Mouse (Mus musculus) ovary, postnatal 10 days (tissue): ENCODE measurements around the gene Ybx2.
"Not testable (repeated sequence)": the region's sequence is repeated elsewhere in the genome, so short reads cannot be mapped to it uniquely, and the experiment has no call there.

Experiments
- DNase-seq: peaks from one replicate; pipeline ENCODE4 v3.0.0; 2022; ENCODE audit warnings: low spot score

The Ybx2 gene

DNA sequence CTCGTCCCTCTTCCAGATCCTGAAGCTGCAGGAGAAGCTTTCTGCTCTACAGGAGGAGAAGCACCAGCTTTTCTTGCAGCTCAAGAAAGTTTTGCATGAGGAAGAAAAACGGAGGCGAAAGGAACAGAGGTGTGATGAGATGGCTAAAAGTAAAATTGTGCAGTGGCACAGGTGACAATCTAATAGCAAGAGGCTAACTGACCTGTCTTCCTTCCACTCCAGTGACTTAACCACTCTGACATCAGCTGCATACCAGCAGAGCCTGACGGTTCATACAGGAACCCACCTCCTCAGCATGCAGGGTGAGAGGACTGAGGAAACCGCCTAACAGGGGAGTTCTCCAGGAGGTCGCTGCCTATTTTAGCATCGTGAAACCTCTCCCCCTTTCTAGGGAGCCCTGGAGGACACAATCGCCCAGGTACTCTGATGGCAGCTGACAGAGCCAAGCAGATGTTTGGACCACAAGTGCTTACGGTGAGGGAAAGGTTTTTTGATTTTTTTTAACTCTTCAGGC is 20.6 kb upstream of the Ybx2 start:
- DNase-seq = no peak

GRCm38 (mm10) chr11:69915667-69916627 is 19.6 kb upstream of the Ybx2 start:
- no peak for DNase-seq

GRCm38 (mm10) chr11:69916652-69917378 is 18.8 kb upstream of the Ybx2 start:
- DNase-seq = not testable (repeated sequence)

DNA sequence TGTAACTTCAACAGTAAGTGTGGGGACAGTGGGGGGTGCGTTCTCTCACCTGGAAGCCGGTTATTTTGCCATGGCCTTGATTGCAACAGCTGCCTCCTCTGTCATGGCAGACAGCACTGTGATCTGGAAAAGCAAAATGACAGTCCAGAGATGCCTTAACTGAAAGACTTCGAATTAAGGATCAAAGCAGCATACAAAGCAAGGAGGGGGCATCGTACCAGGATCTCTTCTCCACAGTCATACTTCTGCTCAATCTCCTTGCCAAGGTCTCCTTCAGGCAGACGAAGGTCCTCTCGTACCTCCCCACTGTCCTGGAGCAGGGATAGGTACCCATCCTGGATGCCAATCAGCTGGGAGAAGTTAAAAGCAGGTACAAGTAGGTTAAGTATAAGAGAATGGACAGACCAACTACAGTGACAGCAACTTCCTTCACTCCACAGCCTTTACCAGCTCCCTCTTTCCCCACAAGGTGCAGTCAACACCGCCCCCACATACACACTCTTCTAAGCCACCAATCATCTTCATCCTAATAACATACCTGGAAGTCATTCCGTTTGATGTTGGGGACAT is 18.1 kb upstream of the Ybx2 start:
- DNase-seq = no peak

GRCm38 (mm10) chr11:69918118-69918517 is 17.5 kb upstream of the Ybx2 start:
- DNase-seq = no peak

- DNase-seq = no peak
These were observed 16.5 kb upstream of the Ybx2 start for GRCm38 (mm10) chr11:69919053-69919452.

DNA sequence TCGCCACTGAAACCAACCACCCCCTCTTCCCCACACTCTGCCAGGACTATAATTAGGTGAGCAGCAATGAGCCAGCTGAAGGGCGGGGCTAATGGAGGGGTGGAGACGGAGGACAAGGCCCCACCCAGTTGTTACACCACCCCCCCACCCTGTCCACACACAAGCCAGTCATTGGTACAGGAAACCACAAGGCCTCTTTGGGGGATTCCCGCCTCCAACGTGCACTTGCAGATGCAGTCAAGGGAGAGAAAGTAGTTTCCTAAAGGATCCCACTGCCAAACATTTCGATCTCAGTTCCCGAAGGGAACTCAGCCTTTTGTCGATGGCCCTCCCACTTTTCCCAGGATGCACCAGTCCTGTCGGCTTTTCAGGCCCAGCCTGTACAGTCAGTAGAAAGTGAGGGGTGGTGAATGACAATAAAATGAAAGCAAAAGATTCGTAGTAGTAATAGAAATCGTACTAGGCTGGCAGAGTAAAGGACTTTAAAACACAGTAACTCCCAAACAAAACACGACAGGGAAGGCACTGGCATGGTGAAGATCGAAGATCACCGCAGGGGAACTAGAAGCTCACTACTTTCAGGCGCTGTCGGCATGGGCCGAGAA is 15.8 kb upstream of the Ybx2 start:
- DNase-seq = peak; percentile 44

- DNase-seq = no peak
These were observed 15.1 kb upstream of the Ybx2 start for GRCm38 (mm10) chr11:69920266-69921031.

DNA sequence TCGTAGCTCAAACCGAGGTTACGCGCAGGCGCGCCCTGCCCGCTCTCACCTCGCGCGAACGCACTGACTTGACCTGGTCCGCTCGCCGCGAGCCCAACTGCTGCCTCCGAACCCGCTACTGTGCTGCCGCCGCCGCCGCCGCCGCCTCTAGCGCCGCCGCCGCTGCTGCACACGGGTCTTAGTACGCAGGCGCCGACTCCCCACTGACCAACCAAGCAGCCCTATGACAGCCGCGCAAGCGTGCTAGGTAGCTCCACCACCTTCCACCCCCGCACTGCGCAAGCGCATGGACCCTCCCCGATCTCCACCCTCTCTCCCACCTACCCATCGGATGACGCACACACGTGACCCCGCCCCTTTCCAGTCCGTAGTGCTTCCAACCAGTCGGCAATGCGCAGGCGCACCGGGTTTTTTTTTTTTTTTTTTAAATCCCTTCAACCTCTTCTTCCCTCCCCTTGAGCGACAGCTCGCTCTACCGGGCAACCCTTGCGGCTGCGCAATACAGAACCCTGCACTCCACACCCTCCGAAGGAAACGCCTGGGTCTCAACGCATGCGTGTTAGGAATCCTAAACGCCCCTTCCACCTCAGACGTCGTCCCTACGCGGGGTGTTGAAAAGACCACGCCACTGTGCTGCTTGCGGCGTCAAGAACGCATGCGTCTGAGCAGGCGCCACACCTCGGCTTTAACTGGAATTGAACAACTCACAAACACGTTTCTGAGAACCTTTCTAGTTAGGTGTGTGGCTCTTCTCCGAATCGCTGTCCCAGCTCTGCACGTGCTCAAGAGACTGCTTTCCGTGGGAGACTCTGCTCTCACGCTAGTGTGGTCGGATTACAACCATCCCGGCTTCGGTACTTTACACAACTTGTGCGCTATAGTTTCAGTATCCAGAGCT is 14.2 kb upstream of the Ybx2 start, which contains the start of gene Eif5a:
Gene Eif5a (minus strand): TSS at position 845 of the 898 bp plus-strand sequence.
- DNase-seq = peak; percentile 100

DNA sequence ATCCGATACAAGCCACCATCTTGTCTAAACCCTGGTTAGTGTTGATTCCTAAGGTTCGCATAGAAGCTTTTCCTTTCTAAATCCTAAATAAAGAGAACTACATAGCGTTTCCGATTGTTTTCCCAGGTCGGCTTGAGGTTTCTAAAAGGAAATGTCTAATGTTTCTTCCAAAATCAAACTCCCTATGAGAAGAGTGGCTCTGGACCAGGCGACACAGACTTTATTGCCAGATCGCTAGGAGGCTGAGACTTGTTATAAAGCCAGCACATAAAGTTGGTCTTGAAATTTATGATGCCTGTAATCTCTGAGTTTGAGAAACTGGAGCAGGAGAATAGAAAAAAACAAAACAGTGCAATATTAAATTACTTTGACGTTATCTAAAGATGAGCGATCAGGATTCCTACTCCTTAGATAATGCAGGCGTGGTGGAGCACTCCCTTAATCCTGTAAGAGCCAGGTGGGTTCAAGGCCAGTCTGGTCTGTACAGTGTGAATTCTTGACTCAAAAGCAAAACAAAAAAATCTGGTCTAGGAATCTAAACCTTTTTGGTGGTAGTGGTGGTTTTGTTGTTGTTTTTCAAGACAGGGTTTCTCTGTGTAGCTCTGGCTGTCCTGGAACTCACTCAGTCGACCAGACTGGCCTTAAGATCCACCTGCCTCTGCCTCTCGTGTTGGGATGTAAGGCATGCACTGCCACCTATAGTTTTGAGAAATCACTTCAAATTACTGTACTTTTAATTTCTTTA is 13.4 kb upstream of the Ybx2 start:
- no peak for DNase-seq

DNA sequence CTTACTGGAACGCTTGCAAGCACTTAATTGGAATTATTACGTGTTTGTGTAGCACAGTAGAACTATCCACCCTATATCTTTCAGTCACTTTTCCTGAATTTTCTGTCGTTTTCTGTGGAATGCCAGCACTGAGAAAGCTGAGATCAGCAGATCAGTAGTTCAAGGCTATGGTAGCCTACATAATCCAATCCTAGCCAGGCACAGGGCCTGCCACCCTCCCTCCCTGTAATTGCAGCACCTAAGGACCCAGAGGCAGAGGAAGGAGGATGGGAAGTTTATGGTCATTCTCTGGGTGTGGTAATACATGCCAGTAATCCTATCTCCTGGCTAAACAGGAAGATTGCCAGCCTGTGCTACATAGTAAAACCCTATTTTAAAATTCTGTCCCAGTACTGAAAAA is 12.8 kb upstream of the Ybx2 start:
- no peak for DNase-seq

DNA sequence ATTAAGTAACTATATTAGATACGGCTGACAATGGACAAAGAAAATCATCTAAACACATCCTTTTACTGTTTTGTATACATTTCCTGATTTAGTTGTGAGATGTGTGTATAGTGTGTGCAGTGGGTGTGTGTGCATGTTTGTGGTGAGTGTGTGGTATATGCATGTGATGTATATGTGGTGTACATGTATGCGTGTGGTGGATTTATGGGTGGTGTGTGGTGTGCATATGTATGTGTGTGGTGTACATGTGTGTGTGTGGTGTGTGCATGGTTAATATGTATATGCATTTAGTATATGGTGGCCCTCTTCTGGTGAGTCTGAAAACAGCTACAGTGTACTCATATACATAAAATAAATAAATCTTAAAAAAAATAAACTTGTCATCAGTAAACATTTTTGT is 8.1 kb upstream of the Ybx2 start:
- DNase-seq = no peak

DNA sequence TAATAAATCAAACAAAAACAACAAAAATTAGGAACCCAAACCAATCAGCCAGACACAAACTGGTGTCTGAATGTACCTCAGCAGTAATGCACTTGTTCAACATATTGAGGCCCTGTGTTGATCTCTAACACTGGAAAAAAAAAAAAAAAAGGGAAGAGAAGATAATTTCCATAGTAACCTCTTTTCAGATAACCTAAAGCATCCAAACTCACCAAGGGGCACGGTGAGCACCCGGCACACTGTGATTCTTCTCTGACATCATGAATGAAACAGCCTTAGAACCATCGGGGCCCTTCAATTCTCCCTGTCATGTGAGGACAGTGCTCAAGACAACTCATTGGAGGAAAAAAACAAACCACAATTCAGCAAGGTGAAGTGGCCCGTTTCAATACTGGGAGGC is 5.9 kb upstream of the Ybx2 start:
- DNase-seq = no peak

DNA sequence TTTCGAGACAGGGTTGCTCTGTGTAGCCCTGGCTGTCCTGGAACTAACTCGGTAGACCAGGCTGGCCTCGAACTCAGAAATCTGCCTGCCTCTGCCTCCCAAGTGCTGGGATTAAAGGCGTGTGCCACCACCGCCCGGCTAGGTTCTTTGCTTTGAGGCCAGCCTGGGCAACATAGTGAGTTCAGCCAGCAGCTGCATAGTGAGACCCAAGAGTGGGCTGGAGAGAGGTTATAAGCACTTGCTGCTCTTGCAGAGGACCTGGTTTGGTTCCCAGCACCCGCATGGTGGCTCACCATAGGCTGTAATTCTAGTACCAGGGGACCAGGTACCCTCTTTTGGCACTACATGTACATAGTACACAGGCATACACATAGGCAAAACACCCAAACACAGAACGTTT is 5.4 kb upstream of the Ybx2 start:
- not testable (repeated sequence) for DNase-seq

- DNase-seq = no peak
These were observed 4.5 kb upstream of the Ybx2 start for GRCm38 (mm10) chr11:69930967-69931537.

- DNase-seq = no peak
These were observed 3.8 kb upstream of the Ybx2 start for GRCm38 (mm10) chr11:69931769-69932168.

GRCm38 (mm10) chr11:69932254-69932653 is 3.3 kb upstream of the Ybx2 start:
- DNase-seq = no peak

GRCm38 (mm10) chr11:69933066-69933465 is 2.5 kb upstream of the Ybx2 start:
- DNase-seq = no peak

DNA sequence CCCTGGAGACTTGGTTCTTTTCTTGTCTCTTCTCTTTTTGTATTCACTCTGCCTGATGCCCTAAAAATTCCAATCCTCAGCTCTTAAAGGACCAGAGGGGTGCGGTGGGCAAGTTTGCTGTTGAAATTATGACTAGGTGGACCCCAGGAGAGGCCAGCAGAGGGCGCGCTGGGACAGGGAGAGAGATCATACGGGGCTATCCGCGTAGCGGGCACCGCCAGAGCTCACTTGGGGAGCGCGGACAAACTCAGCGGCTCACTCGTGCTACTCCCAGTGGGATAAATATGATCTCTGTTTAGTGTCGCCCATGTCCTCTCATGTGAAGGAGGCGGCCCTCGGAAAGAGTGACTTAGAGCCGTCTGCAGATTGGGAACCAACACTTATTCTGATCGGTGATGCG is 1.4 kb upstream of the Ybx2 start:
- DNase-seq = peak; percentile 89
